Mouse (Mus musculus) kidney, embryonic 15.5 days (tissue): ENCODE measurements around the gene Ccdc57. TPM values are rescaled to one million over a fixed set of nuclear protein-coding genes. Genes with fewer than 3 reads are reported as not detected.
A peak's percentile ranks its signal among the peaks of the same experiment; 100 is the strongest.

Experiments
- ATAC-seq: fragments of 200-750 bp; cut with Nextera tagmentation; replicated peaks from 2 replicates; pipeline ENCODE4 v1.8.0; 2017; ENCODE audit warnings: moderate TSS enrichment; ENCODE audit not compliant: low FRiP score
- H3K27ac ChIP-seq: fragments of 300-500 bp; sonication (generic); 2 replicates; pipeline ENCODE4 v1.5.1; 2015; ENCODE audit warnings: mild to moderate bottlenecking, inconsistent platforms
- H3K27me3 ChIP-seq: fragments of 300-500 bp; sonication (generic); 2 replicates; pipeline ENCODE4 v1.6.1; 2015; ENCODE audit warnings: inconsistent platforms
- H3K36me3 ChIP-seq: fragments of 300-500 bp; sonication (generic); 2 replicates; pipeline ENCODE4 v1.6.1; 2015; ENCODE audit warnings: inconsistent platforms
- H3K4me1 ChIP-seq: fragments of 300-500 bp; sonication (generic); 2 replicates; pipeline ENCODE4 v1.6.1; 2015; ENCODE audit warnings: inconsistent platforms
- H3K4me2 ChIP-seq: fragments of 300-500 bp; sonication (generic); 2 replicates; pipeline ENCODE4 v1.6.1; 2015; ENCODE audit warnings: moderate library complexity, mild to moderate bottlenecking, inconsistent platforms
- H3K4me3 ChIP-seq: fragments of 300-500 bp; sonication (generic); replicated peaks from 2 replicates; pipeline ENCODE4 v1.5.1; 2015; ENCODE audit warnings: mild to moderate bottlenecking, inconsistent platforms
- H3K9ac ChIP-seq: fragments of 300-500 bp; sonication (generic); 2 replicates; pipeline ENCODE4 v1.6.1; 2015; ENCODE audit warnings: mild to moderate bottlenecking, inconsistent platforms
- H3K9me3 ChIP-seq: fragments of 300-500 bp; sonication (generic); replicated peaks from 2 replicates; pipeline ENCODE4 v1.6.1; 2016; ENCODE audit warnings: inconsistent platforms
- WGBS: fragments of 180-500 bp; shearing (Covaris S2); methylation state at CpG from one replicate; pipeline ENCODE4 v1.1.7; 2015; ENCODE audit warnings: mixed read lengths; 5-methylcytosine and 5-hydroxymethylcytosine counted together
- polyA plus RNA-seq: library from polyadenylated mRNA; unstranded; fragments of >200 nt; fragmentation: Nextera tagmentation; extraction: Ambion mirVana; gene quantifications from 2 replicates; pipeline ENCODE4 v1.2.1, GENCODE M21; 2015

Ccdc57 gene
- polyA plus RNA-seq, 1 experiment from 2014 or later: 8.4 TPM

GRCm38 (mm10) chr11:120950281-120951202, 17.9 kb upstream of the Ccdc57 start:
- Histone ChIP-seq H3K36me3 (peaks cover 2% of the 10 kb centered on the region), H3K27ac (peak overlapping the region; percentile 82), H3K4me3 (peak overlapping the region; percentile 61), H3K4me1 (peaks cover 51% of the 10 kb centered on the region), H3K27me3 (peaks cover 19% of the 10 kb centered on the region), H3K4me2 (peak overlapping the region; percentile 89), H3K9me3 (no peaks in the 10 kb centered on the region), H3K9ac (peak overlapping the region; percentile 64)
- 2% methylated on average over 39 of the region's 39 CpGs for WGBS
- peak; percentile 86 for ATAC-seq

- peaks cover 48% of the 10 kb centered on the region for H3K4me1 ChIP-seq
- peak overlapping the region; percentile 61 for H3K4me3 ChIP-seq
- no peaks in the 10 kb centered on the region for H3K9me3 ChIP-seq
- H3K4me2 ChIP-seq: peak overlapping the region; percentile 89
- H3K9ac ChIP-seq: peak overlapping the region; percentile 64
- peak overlapping the region; percentile 59; the same call in 1 of the 2 replicates for H3K27ac ChIP-seq
- H3K36me3 ChIP-seq: no peaks in the 10 kb centered on the region
- ATAC-seq: no peak
- WGBS: 17% methylated on average over 10 of the region's 10 CpGs
- peaks cover 19% of the 10 kb centered on the region for H3K27me3 ChIP-seq
Measured at GRCm38 (mm10) chr11:120949863-120950262, 17.2 kb upstream of the Ccdc57 start.

- peak overlapping the region; percentile 59 for H3K27ac ChIP-seq
- peak; percentile 47 for ATAC-seq
- H3K4me3 ChIP-seq: peak overlapping the region; percentile 61
- peak overlapping the region; percentile 64 for H3K9ac ChIP-seq
- H3K4me1 ChIP-seq: peaks cover 44% of the 10 kb centered on the region
- no peaks in the 10 kb centered on the region for H3K36me3 ChIP-seq
- peaks cover 23% of the 10 kb centered on the region for H3K27me3 ChIP-seq
- H3K9me3 ChIP-seq: no peaks in the 10 kb centered on the region
- peak overlapping the region; percentile 89 for H3K4me2 ChIP-seq
- WGBS: 2% methylated on average over 75 of the region's 75 CpGs
Measured at GRCm38 (mm10) chr11:120948861-120949851, 16.5 kb upstream of the Ccdc57 start.

- WGBS: 24% methylated on average over 12 of the region's 12 CpGs
- ATAC-seq: no peak
Measured at GRCm38 (mm10) chr11:120948328-120948727, 15.7 kb upstream of the Ccdc57 start, which contains the start of gene Slc16a3. Gene Slc16a3 (plus strand): TSS chr11:120948480.

GRCm38 (mm10) chr11:120945926-120946325, 13.3 kb upstream of the Ccdc57 start:
- no peak overlapping the region for H3K4me3 ChIP-seq
- H3K36me3 ChIP-seq: no peaks in the 10 kb centered on the region
- peaks cover 23% of the 10 kb centered on the region for H3K27me3 ChIP-seq
- no peak for ATAC-seq
- H3K9ac ChIP-seq: no peak overlapping the region
- 93% methylated on average over 5 of the region's 5 CpGs for WGBS
- H3K4me2 ChIP-seq: no peak overlapping the region
- no peak overlapping the region for H3K27ac ChIP-seq
- H3K4me1 ChIP-seq: peaks cover 28% of the 10 kb centered on the region
- H3K9me3 ChIP-seq: no peaks in the 10 kb centered on the region

More at GRCm38 (mm10) chr11:120948328-120948727, 15.7 kb upstream of the Ccdc57 start, which contains the start of gene Slc16a3:
- Histone ChIP-seq H3K4me2 (peak within 1 kb of the TSS; percentile 89), H3K4me1 (peaks cover 44% of the 10 kb centered on the region), H3K9ac (peak within 1 kb of the TSS; percentile 64), H3K9me3 (no peaks in the 10 kb centered on the region), H3K4me3 (peak within 1 kb of the TSS; percentile 61), H3K36me3 (no peaks in the 10 kb centered on the region), H3K27me3 (peaks cover 23% of the 10 kb centered on the region), H3K27ac (peak within 1 kb of the TSS; percentile 59)

GRCm38 (mm10) chr11:120945266-120945665, 12.6 kb upstream of the Ccdc57 start:
- Histone ChIP-seq H3K27me3 (peaks cover 23% of the 10 kb centered on the region), H3K27ac (no peak overlapping the region), H3K9me3 (no peaks in the 10 kb centered on the region), H3K4me2 (no peak overlapping the region), H3K36me3 (no peaks in the 10 kb centered on the region), H3K4me3 (no peak overlapping the region), H3K4me1 (peaks cover 22% of the 10 kb centered on the region), H3K9ac (no peak overlapping the region)
- no peak for ATAC-seq
- WGBS: 83% methylated on average over 7 of the region's 7 CpGs

GRCm38 (mm10) chr11:120940959-120941358, 8.3 kb upstream of the Ccdc57 start:
- Histone ChIP-seq H3K9ac (no peak overlapping the region), H3K27ac (no peak overlapping the region), H3K4me3 (no peak overlapping the region), H3K4me1 (no peaks in the 10 kb centered on the region), H3K27me3 (peaks cover 4% of the 10 kb centered on the region; the same call in 1 of the 2 replicates), H3K9me3 (no peaks in the 10 kb centered on the region), H3K4me2 (no peak overlapping the region), H3K36me3 (no peaks in the 10 kb centered on the region)
- ATAC-seq: no peak
- WGBS: 87% methylated on average over 6 of the region's 6 CpGs

- 57% methylated on average over 6 of the region's 6 CpGs for WGBS
- Histone ChIP-seq H3K9ac (no peak overlapping the region), H3K4me2 (no peak overlapping the region), H3K36me3 (no peaks in the 10 kb centered on the region), H3K27me3 (0 out of 2 replicates have a peak, but pooled peaks cover 4% of the 10 kb centered on the region), H3K4me1 (no peaks in the 10 kb centered on the region), H3K9me3 (no peaks in the 10 kb centered on the region), H3K4me3 (no peak overlapping the region), H3K27ac (no peak overlapping the region)
- ATAC-seq: no peak
Measured at GRCm38 (mm10) chr11:120939712-120940341, 7.2 kb upstream of the Ccdc57 start.

GRCm38 (mm10) chr11:120938795-120939194, 6.1 kb upstream of the Ccdc57 start:
- H3K27ac ChIP-seq: no peak overlapping the region
- no peaks in the 10 kb centered on the region for H3K27me3 ChIP-seq
- WGBS: 29% methylated on average over 4 of the region's 4 CpGs
- no peaks in the 10 kb centered on the region for H3K36me3 ChIP-seq
- no peak for ATAC-seq
- H3K9me3 ChIP-seq: no peaks in the 10 kb centered on the region
- H3K4me3 ChIP-seq: no peak overlapping the region
- no peak overlapping the region for H3K4me2 ChIP-seq
- no peaks in the 10 kb centered on the region for H3K4me1 ChIP-seq
- H3K9ac ChIP-seq: no peak overlapping the region

- no peaks in the 10 kb centered on the region for H3K27me3 ChIP-seq
- no peak overlapping the region for H3K9ac ChIP-seq
- WGBS: 88% methylated on average over 1 of the region's 1 CpGs
- H3K27ac ChIP-seq: no peak overlapping the region
- no peaks in the 10 kb centered on the region for H3K9me3 ChIP-seq
- ATAC-seq: no peak
- peaks cover 3% of the 10 kb centered on the region; the same call in 1 of the 2 replicates for H3K4me1 ChIP-seq
- no peaks in the 10 kb centered on the region for H3K36me3 ChIP-seq
- no peak overlapping the region for H3K4me3 ChIP-seq
- H3K4me2 ChIP-seq: no peak overlapping the region
Measured at GRCm38 (mm10) chr11:120937976-120938375, 5.3 kb upstream of the Ccdc57 start.

- Histone ChIP-seq H3K9ac (no peak overlapping the region), H3K27me3 (no peaks in the 10 kb centered on the region), H3K4me1 (peaks cover 16% of the 10 kb centered on the region; the same call in 1 of the 2 replicates), H3K4me2 (peak overlapping the region; percentile 81; the same call in 1 of the 2 replicates), H3K36me3 (peaks cover 1% of the 10 kb centered on the region), H3K27ac (no peak overlapping the region), H3K9me3 (no peaks in the 10 kb centered on the region), H3K4me3 (no peak overlapping the region)
- no peak for ATAC-seq
- 83% methylated on average over 4 of the region's 4 CpGs for WGBS
Measured at GRCm38 (mm10) chr11:120931479-120931878, 1.2 kb downstream of the Ccdc57 start.
